Mouse (Mus musculus): Measurements from ENCODE around the gene Ercc6l2.

Ercc6l2 gene

GRCm38 (mm10) chr13:63814746-63815681 lies at the start of gene Ercc6l2:
Gene Ercc6l2 (plus strand): TSS chr13:63815240.
- peak; percentile 97 for DNase-seq (ENCODE audit: low spot score)

- DNase-seq (ENCODE audit: low spot score), result no peak
Measured at GRCm38 (mm10) chr13:63766065-63766464, 49.0 kb upstream of the Ercc6l2 start.

GRCm38 (mm10) chr13:63771009-63771408 lies 44.0 kb upstream of the Ercc6l2 start:
- DNase-seq (ENCODE audit: low spot score), result no peak

DNA sequence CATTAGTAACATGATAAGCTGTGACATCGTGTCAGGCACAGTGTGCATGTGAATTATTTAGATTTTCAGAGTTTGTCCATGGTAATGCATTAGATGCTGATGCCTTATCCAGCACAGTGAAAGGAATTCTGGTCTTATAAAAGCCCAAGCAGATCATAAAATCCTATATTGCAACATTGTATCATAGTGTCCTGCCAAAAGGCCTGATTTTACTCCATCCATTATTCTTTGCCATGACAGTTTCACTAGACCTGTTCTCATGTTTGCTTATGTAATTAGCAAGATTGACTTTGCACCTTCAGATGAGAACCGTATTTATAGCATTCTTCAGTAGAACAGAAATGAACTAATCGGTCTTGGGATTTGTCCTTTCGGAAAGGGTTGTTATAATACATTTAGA lies 36.1 kb upstream of the Ercc6l2 start:
- DNase-seq (ENCODE audit: low spot score), result no peak

DNA sequence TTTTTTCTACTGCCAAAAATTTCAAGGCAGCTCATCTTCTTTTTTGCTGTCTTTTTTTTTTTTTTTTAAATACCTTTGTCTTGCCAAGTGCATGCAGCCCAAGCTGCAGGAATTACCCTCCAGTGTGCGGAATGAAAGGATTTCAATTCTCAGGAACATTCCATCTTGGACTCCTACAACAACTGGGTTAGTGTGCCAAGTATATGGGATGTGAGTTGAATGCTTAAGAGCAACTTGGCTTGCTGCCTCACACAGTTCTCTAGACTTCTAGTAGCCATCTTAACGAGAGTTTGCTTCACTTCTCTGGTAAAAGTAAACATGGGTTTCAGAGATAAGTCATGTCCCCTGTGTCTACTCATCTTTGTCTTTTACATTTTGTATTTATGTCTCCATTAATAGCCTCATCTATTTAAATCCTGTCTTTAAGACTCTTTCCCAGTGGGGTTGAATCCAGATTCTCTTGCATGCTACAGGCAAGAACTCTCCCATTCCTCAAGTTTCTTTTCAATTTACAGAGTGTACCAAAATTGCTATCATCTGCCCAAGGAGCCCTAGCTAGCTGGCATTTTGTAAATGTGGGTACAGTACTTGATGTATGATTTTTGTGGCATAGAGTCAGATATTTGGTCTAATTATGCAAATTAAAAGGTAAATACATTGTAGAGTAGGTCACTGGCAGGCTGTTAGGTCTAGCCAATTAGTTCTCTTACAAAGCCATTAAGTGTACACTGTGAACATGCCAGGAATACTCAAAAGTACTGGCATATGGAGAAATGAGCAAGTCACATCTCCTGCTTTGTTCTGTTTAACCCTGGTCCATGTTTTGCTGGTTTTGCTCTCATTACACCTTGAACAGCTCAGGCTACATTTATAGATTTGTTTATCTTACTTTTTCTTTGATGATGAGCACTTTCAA lies 35.4 kb upstream of the Ercc6l2 start:
- DNase-seq (ENCODE audit: low spot score), result no peak

- DNase-seq (ENCODE audit: low spot score), result no peak
Measured at GRCm38 (mm10) chr13:63792234-63792831, 22.7 kb upstream of the Ercc6l2 start.

GRCm38 (mm10) chr13:63793345-63794308 lies 21.4 kb upstream of the Ercc6l2 start:
- no peak for DNase-seq (ENCODE audit: low spot score)

- no peak for DNase-seq (ENCODE audit: low spot score)
Measured at GRCm38 (mm10) chr13:63798677-63799076, 16.4 kb upstream of the Ercc6l2 start.

GRCm38 (mm10) chr13:63799940-63800339 lies 15.1 kb upstream of the Ercc6l2 start:
- no peak for DNase-seq (ENCODE audit: low spot score)

DNA sequence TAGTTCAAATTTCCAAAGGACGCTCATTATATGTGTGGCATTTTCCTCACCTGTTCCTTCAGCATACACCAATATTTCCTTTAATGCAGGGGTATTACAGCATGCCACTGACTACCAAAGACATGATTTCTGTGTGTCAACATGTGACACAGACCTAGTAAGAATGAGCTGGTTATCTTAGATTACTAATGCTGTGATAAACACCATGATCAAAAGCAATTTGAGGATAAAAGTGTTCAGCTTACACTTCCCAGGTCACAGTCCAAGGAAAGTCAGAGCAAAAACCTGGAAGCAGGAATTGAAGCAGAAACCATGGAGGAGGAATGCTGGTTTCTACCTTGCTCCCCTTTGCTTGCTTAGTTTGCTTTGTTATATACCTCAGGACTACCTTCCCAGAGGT lies 13.8 kb upstream of the Ercc6l2 start:
- DNase-seq (ENCODE audit: low spot score), result no peak

- DNase-seq (ENCODE audit: low spot score), result no peak
Measured at GRCm38 (mm10) chr13:63807233-63807632, 7.8 kb upstream of the Ercc6l2 start.

- no peak for DNase-seq (ENCODE audit: low spot score)
Measured at GRCm38 (mm10) chr13:63807979-63808378, 7.1 kb upstream of the Ercc6l2 start.

- no peak for DNase-seq (ENCODE audit: low spot score)
Measured at GRCm38 (mm10) chr13:63811477-63811876, 3.6 kb upstream of the Ercc6l2 start.

GRCm38 (mm10) chr13:63815931-63816330 lies 891 bp downstream of the Ercc6l2 start:
- no peak for DNase-seq (ENCODE audit: low spot score)

DNA sequence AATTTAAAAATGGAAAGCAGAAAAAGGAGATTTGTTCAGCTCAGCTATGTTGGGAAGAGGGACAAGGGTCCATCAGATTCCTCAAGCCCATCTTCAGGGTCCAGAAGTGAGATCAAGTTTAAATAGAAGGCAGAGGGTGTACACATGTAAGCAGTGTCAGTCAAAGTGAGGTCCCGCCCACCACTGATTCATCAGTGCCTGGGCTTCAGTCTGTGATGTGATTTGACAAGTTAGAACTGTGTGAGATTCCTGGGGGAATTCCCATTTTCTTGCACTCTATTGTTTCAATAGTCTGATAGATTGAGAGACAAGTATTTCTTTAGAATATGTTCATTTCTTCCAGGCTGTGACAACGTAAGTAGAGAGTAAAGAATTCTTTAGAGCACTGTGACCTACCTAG lies 30.7 kb downstream of the Ercc6l2 start:
- no peak for DNase-seq (ENCODE audit: low spot score)

DNA sequence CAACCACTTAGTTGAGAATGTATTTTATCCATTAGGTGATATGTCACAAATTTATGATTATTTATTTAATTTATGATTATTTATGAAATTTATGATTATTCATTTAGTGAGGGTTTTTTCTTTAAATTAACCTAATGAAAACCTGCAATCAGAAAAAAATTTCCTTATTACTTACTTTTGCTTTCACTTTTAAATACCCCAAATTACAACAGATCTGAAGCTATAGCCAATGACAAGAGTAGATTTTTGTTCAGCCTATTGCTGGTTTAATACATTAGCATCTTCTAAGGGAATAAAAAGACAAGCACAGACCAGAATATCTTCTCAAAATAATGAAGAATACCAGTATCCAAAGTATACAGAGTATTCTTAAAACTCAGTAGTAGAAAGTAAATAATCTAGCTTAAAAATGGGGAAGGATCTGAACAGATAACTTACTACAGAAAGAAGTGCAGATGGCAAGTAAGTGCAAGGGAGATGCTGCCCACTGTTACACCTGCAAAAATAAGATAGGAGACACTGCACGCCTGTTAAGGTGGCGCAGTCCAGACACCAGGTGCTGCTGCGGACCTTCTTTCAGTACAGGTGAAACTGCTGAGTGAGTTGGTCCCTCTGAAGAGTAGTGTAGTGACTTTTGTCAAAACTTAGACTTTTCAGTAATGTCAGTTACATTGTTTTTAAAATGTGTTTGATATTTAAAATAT lies 35.4 kb downstream of the Ercc6l2 start:
- DNase-seq (ENCODE audit: low spot score), result no peak

DNA sequence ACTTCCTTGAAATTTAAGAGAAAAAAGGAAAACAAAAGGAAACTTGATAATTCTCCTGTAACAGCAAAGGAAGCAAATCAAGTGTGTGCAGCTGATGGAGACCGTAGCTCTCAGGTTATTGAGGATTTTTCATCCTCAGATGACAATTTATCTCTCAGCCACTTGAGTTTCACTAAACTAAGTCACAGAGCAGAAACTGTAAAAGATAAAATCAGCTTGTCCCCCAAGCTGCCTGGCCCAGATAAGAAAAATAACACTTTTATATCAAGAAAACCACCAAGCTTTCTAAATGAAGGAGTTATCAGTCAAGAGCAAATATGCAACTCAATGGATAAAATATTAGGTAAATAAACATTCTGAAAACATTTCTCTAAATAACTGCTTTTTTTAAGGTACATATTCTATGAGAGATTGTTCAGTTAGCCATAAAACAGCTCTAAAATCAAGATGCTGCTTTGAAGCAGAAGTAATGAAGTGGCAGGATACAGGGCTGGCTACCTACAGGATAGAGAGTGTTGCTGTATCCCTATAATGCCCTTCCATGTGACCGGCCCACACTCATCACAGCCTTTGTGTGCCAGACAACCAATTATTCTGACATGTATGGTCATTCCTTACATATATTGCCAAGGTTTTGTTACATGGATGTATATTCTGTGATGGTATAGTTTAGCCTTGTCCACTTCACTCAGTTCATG lies 57.7 kb downstream of the Ercc6l2 start:
- DNase-seq (ENCODE audit: low spot score), result no peak

DNA sequence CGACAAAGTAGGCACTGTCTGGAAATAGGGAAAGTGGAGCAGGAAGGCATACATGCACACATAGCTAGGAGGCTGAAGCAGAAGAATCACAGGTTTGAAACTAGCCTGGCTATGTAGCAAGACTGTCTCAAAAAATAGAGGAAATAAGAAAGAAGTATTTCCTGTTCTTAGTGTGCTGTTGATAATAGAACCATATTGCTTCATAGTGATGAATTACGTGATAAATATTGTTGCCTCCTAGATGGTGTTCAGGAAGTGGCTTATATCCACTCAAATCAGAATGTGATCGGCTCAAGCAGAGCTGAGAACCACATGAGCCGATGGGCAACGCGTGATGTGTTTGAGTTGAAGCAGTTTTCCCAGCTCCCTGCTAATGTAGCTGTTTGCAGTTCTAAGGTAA lies 62.1 kb downstream of the Ercc6l2 start:
- no peak for DNase-seq (ENCODE audit: low spot score)

- no peak for DNase-seq (ENCODE audit: low spot score)
Measured at GRCm38 (mm10) chr13:63879105-63879863, 64.2 kb downstream of the Ercc6l2 start.

Measured in urinary bladder, postnatal 25 days (tissue).